Mouse (Mus musculus): ENCODE data around the gene Arfip2.

GRCm38 (mm10) chr7:105625397-105625796 lies 14.8 kb downstream of the Arfip2 start:
- TF ChIP-seq CTCF (IDR thresholded peaks at IDR 0.05; ENCODE audit: borderline replicate concordance, extremely low read depth, insufficient read depth, insufficient read length) (no peak), POLR2A (IDR thresholded peaks at IDR 0.05; ENCODE audit: borderline replicate concordance, extremely low read depth, insufficient read depth, insufficient read length, poor library complexity, severe bottlenecking) (no peak)

Measured in brain, embryonic 14.5 days (tissue).